Mouse (Mus musculus) liver, adult 2 months (tissue): ENCODE measurements around the gene Uqcc3.

Experiments used
- CTCF ChIP-seq: fragments of 200-500 bp; IDR thresholded peaks from 2 replicates; pipeline ENCODE4 v1.5.1; 2011; ENCODE audit warnings: low read depth, low read length, control low read depth
- POLR2A ChIP-seq: fragments of 200-500 bp; IDR thresholded peaks from 2 replicates; pipeline ENCODE4 v1.6.1; 2011; ENCODE audit warnings: low read length, control low read depth; ENCODE audit not compliant: insufficient read depth; ENCODE audit errors: extremely low read depth

DNA sequence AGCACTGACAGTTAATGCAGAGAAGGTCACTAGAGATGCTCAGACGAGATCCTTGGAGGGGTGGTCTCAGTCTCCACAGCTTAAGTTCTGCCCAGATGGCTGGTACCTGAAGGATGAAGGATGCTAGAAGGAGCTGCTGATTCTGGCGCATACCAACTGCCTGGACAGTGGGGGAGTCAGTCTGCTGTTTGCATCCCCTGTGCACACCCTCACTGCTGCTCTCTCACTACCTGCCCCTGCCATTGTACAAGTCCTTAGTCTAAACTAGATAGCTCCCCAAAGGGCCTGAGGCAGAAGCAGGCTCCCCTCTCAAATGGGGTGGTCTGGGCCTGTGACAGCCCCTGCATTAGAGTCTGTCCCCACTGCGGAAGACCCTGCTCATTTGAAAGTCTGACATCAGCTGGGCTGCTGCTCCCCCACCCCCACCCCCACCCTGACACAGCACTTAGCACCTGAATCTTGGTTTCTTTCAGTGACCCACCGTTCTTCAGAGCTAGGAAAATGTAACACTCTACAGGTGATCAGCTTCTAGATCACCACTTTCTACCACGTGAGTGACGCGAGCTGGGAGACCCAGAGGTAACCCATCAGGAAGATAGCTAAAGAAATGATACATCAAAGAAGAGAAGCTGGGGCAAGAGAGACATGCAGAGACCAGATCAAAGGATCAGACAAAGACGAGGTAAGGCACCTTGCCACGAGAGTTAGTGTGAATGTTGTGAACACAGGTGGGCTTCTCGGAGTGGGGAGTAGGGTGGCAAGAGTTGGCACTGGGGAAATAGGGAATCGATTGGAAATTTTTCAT, 41.4 kb downstream of the Uqcc3 start, which contains the start of gene Gng3:
- TF ChIP-seq POLR2A (no peak), CTCF (no peak)
